Mouse (Mus musculus) liver, adult 2 months (tissue): ENCODE data around the gene Prlhr.

Experiments used
- CTCF ChIP-seq: fragments of 200-500 bp; IDR thresholded peaks from 2 replicates; pipeline ENCODE4 v1.5.1; 2011; ENCODE audit warnings: low read depth, low read length, control low read depth
- POLR2A ChIP-seq: fragments of 200-500 bp; IDR thresholded peaks from 2 replicates; pipeline ENCODE4 v1.6.1; 2011; ENCODE audit warnings: low read length, control low read depth; ENCODE audit not compliant: insufficient read depth; ENCODE audit errors: extremely low read depth

DNA sequence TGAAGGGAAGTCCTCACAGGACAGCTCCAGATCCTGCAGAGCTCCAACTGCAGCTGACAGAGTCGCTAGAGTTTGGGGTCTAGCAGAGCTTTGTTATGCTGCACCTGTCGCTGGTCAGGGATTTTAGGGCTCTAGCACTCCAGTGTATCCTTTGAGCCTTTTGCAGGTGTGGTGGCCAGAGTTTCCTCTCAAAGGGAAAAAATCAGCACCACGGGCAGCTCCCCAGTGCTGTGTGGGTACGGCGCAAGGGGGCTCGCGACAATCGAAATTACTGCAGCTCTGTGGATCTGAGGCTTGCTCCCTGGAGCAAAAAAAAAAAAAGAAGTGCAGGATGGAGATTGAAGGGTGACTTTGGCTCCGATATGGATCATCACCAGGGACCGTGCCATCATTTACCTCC, 742 bp upstream of the Prlhr start:
- TF ChIP-seq POLR2A (no peak), CTCF (no peak)
